Mouse (Mus musculus): ENCODE results near the gene Arhgap10. TPM values are rescaled to one million over a fixed set of nuclear protein-coding genes. Genes with fewer than 3 reads are reported as not detected.

Gene Arhgap10
- polyA plus RNA-seq, 1 experiment from 2014 or later: 26.3 TPM

- Histone ChIP-seq H3K4me1 (ENCODE audit: control insufficient read depth, insufficient read depth, low read length) (no peaks in the 10 kb centered on the region), H3K27me3 (ENCODE audit: control insufficient read depth, insufficient read depth, low read length) (no peaks in the 10 kb centered on the region), H3K36me3 (replicated peaks; ENCODE audit: control insufficient read depth, insufficient read depth, low read depth, low read length) (no peaks in the 10 kb centered on the region), H3K9me3 (replicated peaks; ENCODE audit: control insufficient read depth, low read length) (no peaks in the 10 kb centered on the region), H3K4me2 (ENCODE audit: low read depth, low read length) (no peak overlapping the region), H3K4me3 (ENCODE audit: low read depth, low read length) (no peak overlapping the region), H3K27ac (replicated peaks; ENCODE audit: low read depth, low read length) (no peak overlapping the region), H3K9ac (replicated peaks; ENCODE audit: low read length) (no peak overlapping the region)
- WGBS: 74% methylated on average over 5 of the region's 5 CpGs
- DNase-seq (ENCODE audit: low spot score) (no peak), ATAC-seq (replicated peaks; ENCODE audit: insufficient number of reproducible peaks, low FRiP score, low TSS enrichment, low read depth) (no peak)
Measured at GRCm38 (mm10) chr8:77360853-77361252, 156.9 kb downstream of the Arhgap10 start.

GRCm38 (mm10) chr8:77360423-77360822 lies 157.3 kb downstream of the Arhgap10 start:
- Histone ChIP-seq H3K36me3 (replicated peaks; ENCODE audit: control insufficient read depth, insufficient read depth, low read depth, low read length) (no peaks in the 10 kb centered on the region), H3K4me1 (ENCODE audit: control insufficient read depth, insufficient read depth, low read length) (no peaks in the 10 kb centered on the region), H3K4me3 (ENCODE audit: low read depth, low read length) (no peak overlapping the region), H3K9me3 (replicated peaks; ENCODE audit: control insufficient read depth, low read length) (no peaks in the 10 kb centered on the region), H3K9ac (replicated peaks; ENCODE audit: low read length) (no peak overlapping the region), H3K27me3 (ENCODE audit: control insufficient read depth, insufficient read depth, low read length) (no peaks in the 10 kb centered on the region), H3K27ac (replicated peaks; ENCODE audit: low read depth, low read length) (no peak overlapping the region), H3K4me2 (ENCODE audit: low read depth, low read length) (no peak overlapping the region)
- DNase-seq (ENCODE audit: low spot score) (no peak), ATAC-seq (replicated peaks; ENCODE audit: insufficient number of reproducible peaks, low FRiP score, low TSS enrichment, low read depth) (no peak)
- WGBS: 90% methylated on average over 5 of the region's 5 CpGs

GRCm38 (mm10) chr8:77357126-77357525 lies 160.6 kb downstream of the Arhgap10 start:
- Histone ChIP-seq H3K36me3 (replicated peaks; ENCODE audit: control insufficient read depth, insufficient read depth, low read depth, low read length) (no peaks in the 10 kb centered on the region), H3K9me3 (replicated peaks; ENCODE audit: control insufficient read depth, low read length) (no peaks in the 10 kb centered on the region), H3K4me3 (ENCODE audit: low read depth, low read length) (no peak overlapping the region), H3K4me2 (ENCODE audit: low read depth, low read length) (no peak overlapping the region), H3K27me3 (ENCODE audit: control insufficient read depth, insufficient read depth, low read length) (no peaks in the 10 kb centered on the region), H3K27ac (replicated peaks; ENCODE audit: low read depth, low read length) (no peak overlapping the region), H3K4me1 (ENCODE audit: control insufficient read depth, insufficient read depth, low read length) (no peaks in the 10 kb centered on the region; the same call in 1 of the 2 replicates), H3K9ac (replicated peaks; ENCODE audit: low read length) (no peak overlapping the region)
- DNase-seq (ENCODE audit: low spot score) (no peak), ATAC-seq (replicated peaks; ENCODE audit: insufficient number of reproducible peaks, low FRiP score, low TSS enrichment, low read depth) (no peak)
- 76% methylated on average over 8 of the region's 8 CpGs for WGBS

- H3K4me1 ChIP-seq (ENCODE audit: control insufficient read depth, insufficient read depth, low read length): no peaks in the 10 kb centered on the region; the same call in 1 of the 2 replicates
- 89% methylated on average over 5 of the region's 5 CpGs for WGBS
- H3K9me3 ChIP-seq (replicated peaks; ENCODE audit: control insufficient read depth, low read length): no peaks in the 10 kb centered on the region
- no peaks in the 10 kb centered on the region for H3K27me3 ChIP-seq (ENCODE audit: control insufficient read depth, insufficient read depth, low read length)
- no peak overlapping the region for H3K4me2 ChIP-seq (ENCODE audit: low read depth, low read length)
- ATAC-seq (replicated peaks; ENCODE audit: insufficient number of reproducible peaks, low FRiP score, low TSS enrichment, low read depth) (no peak), DNase-seq (ENCODE audit: low spot score) (no peak)
- H3K27ac ChIP-seq (replicated peaks; ENCODE audit: low read depth, low read length): no peak overlapping the region
- no peak overlapping the region for H3K9ac ChIP-seq (replicated peaks; ENCODE audit: low read length)
- H3K36me3 ChIP-seq (replicated peaks; ENCODE audit: control insufficient read depth, insufficient read depth, low read depth, low read length): no peaks in the 10 kb centered on the region
- H3K4me3 ChIP-seq (ENCODE audit: low read depth, low read length): no peak overlapping the region
Measured at GRCm38 (mm10) chr8:77355344-77355743, 162.4 kb downstream of the Arhgap10 start.

GRCm38 (mm10) chr8:77354189-77354588 lies 163.6 kb downstream of the Arhgap10 start:
- Histone ChIP-seq H3K9me3 (replicated peaks; ENCODE audit: control insufficient read depth, low read length) (no peaks in the 10 kb centered on the region), H3K4me2 (ENCODE audit: low read depth, low read length) (no peak overlapping the region), H3K27ac (replicated peaks; ENCODE audit: low read depth, low read length) (0 out of 2 replicates have a peak overlapping the region, but pooled peaks have one; percentile 20), H3K27me3 (ENCODE audit: control insufficient read depth, insufficient read depth, low read length) (no peaks in the 10 kb centered on the region), H3K4me3 (ENCODE audit: low read depth, low read length) (no peak overlapping the region), H3K4me1 (ENCODE audit: control insufficient read depth, insufficient read depth, low read length) (no peaks in the 10 kb centered on the region; the same call in 1 of the 2 replicates), H3K9ac (replicated peaks; ENCODE audit: low read length) (no peak overlapping the region), H3K36me3 (replicated peaks; ENCODE audit: control insufficient read depth, insufficient read depth, low read depth, low read length) (no peaks in the 10 kb centered on the region)
- WGBS: 43% methylated on average over 1 of the region's 1 CpGs
- DNase-seq (ENCODE audit: low spot score): peak; percentile 80
- no peak for ATAC-seq (replicated peaks; ENCODE audit: insufficient number of reproducible peaks, low FRiP score, low TSS enrichment, low read depth)

GRCm38 (mm10) chr8:77351177-77351860 lies 166.4 kb downstream of the Arhgap10 start:
- H3K4me3 ChIP-seq (ENCODE audit: low read depth, low read length): no peak overlapping the region
- no peaks in the 10 kb centered on the region for H3K27me3 ChIP-seq (ENCODE audit: control insufficient read depth, insufficient read depth, low read length)
- no peaks in the 10 kb centered on the region; the same call in 1 of the 2 replicates for H3K4me1 ChIP-seq (ENCODE audit: control insufficient read depth, insufficient read depth, low read length)
- no peaks in the 10 kb centered on the region for H3K9me3 ChIP-seq (replicated peaks; ENCODE audit: control insufficient read depth, low read length)
- H3K36me3 ChIP-seq (replicated peaks; ENCODE audit: control insufficient read depth, insufficient read depth, low read depth, low read length): no peaks in the 10 kb centered on the region
- DNase-seq (ENCODE audit: low spot score): peak; percentile 7
- H3K27ac ChIP-seq (replicated peaks; ENCODE audit: low read depth, low read length): no peak overlapping the region
- ATAC-seq (replicated peaks; ENCODE audit: insufficient number of reproducible peaks, low FRiP score, low TSS enrichment, low read depth): no peak
- 69% methylated on average over 9 of the region's 9 CpGs for WGBS
- no peak overlapping the region for H3K9ac ChIP-seq (replicated peaks; ENCODE audit: low read length)
- H3K4me2 ChIP-seq (ENCODE audit: low read depth, low read length): no peak overlapping the region

GRCm38 (mm10) chr8:77350121-77350777 lies 167.5 kb downstream of the Arhgap10 start:
- ATAC-seq (replicated peaks; ENCODE audit: insufficient number of reproducible peaks, low FRiP score, low TSS enrichment, low read depth) (no peak), DNase-seq (ENCODE audit: low spot score) (no peak)
- Histone ChIP-seq H3K27ac (replicated peaks; ENCODE audit: low read depth, low read length) (no peak overlapping the region), H3K4me2 (ENCODE audit: low read depth, low read length) (no peak overlapping the region), H3K27me3 (ENCODE audit: control insufficient read depth, insufficient read depth, low read length) (no peaks in the 10 kb centered on the region), H3K36me3 (replicated peaks; ENCODE audit: control insufficient read depth, insufficient read depth, low read depth, low read length) (no peaks in the 10 kb centered on the region), H3K9me3 (replicated peaks; ENCODE audit: control insufficient read depth, low read length) (no peaks in the 10 kb centered on the region), H3K9ac (replicated peaks; ENCODE audit: low read length) (no peak overlapping the region), H3K4me1 (ENCODE audit: control insufficient read depth, insufficient read depth, low read length) (no peaks in the 10 kb centered on the region; the same call in 1 of the 2 replicates), H3K4me3 (ENCODE audit: low read depth, low read length) (no peak overlapping the region)
- WGBS: 78% methylated on average over 4 of the region's 4 CpGs

GRCm38 (mm10) chr8:77343916-77344315 lies 173.8 kb downstream of the Arhgap10 start:
- no peaks in the 10 kb centered on the region for H3K9me3 ChIP-seq (replicated peaks; ENCODE audit: control insufficient read depth, low read length)
- H3K9ac ChIP-seq (replicated peaks; ENCODE audit: low read length): no peak overlapping the region
- H3K36me3 ChIP-seq (replicated peaks; ENCODE audit: control insufficient read depth, insufficient read depth, low read depth, low read length): no peaks in the 10 kb centered on the region
- H3K4me1 ChIP-seq (ENCODE audit: control insufficient read depth, insufficient read depth, low read length): peaks cover 5% of the 10 kb centered on the region; the same call in 1 of the 2 replicates
- no peak overlapping the region for H3K27ac ChIP-seq (replicated peaks; ENCODE audit: low read depth, low read length)
- no peak for ATAC-seq (replicated peaks; ENCODE audit: insufficient number of reproducible peaks, low FRiP score, low TSS enrichment, low read depth)
- 93% methylated on average over 6 of the region's 6 CpGs for WGBS
- no peak overlapping the region for H3K4me2 ChIP-seq (ENCODE audit: low read depth, low read length)
- no peak overlapping the region for H3K4me3 ChIP-seq (ENCODE audit: low read depth, low read length)
- no peak for DNase-seq (ENCODE audit: low spot score)
- H3K27me3 ChIP-seq (ENCODE audit: control insufficient read depth, insufficient read depth, low read length): no peaks in the 10 kb centered on the region
